Mouse (Mus musculus): ENCODE measurements at regions not wholly inside any gene's neighbourhood (a gene's known extent, or its start where the extent isn't known, plus 50 kb on each side); places are given as distances from the start of the nearest gene placed in this dataset.

GRCm38 (mm10) chr2:133688788-133689155 lies 136.8 kb downstream of the Bmp2 start:
- no peak for TF ChIP-seq CTCF (IDR thresholded peaks at IDR 0.05; ENCODE audit: control insufficient read depth, insufficient read depth, insufficient read length)
- TF ChIP-seq CEBPB (IDR thresholded peaks at IDR 0.05; ENCODE audit: low read depth), result no peak
- no peak for TF ChIP-seq FOSL1 (IDR thresholded peaks at IDR 0.05; ENCODE audit: insufficient read depth, low read length, poor library complexity, severe bottlenecking)
- no peak for TF ChIP-seq MAX (IDR thresholded peaks at IDR 0.05)
- TF ChIP-seq MYOD1 (IDR thresholded peaks at IDR 0.05; ENCODE audit: control insufficient read depth, insufficient read length, low read depth), result no peak
- TF ChIP-seq MYOG (IDR thresholded peaks at IDR 0.05; ENCODE audit: control insufficient read depth, extremely low read depth, insufficient read length), result no peak
- TF ChIP-seq USF1 (IDR thresholded peaks at IDR 0.05; ENCODE audit: low read depth), result no peak

All from C2C12 (cell line).